Mouse (Mus musculus): ENCODE measurements at regions not wholly inside any gene's neighbourhood (a gene's known extent, or its start where the extent isn't known, plus 50 kb on each side); places are given as distances from the start of the nearest gene placed in this dataset.

GRCm38 (mm10) chrX:13346011-13346631, 65.4 kb downstream of the Ddx3x start:
- Histone ChIP-seq H3K36me3 (ENCODE audit: control insufficient read depth in 1 of 2, insufficient read depth in 2 of 2, low read length in 2 of 2) (peaks cover 0 to 11% of the 10 kb centered on the region in 2 experiments; a peak in 2 of 4 replicates), H3K27ac (ENCODE audit: control insufficient read depth, low read depth, low read length) (peak overlapping the region; percentile 99), H3K27me3 (ENCODE audit: control insufficient read depth in 1 of 2, insufficient read depth in 2 of 2, low read length in 2 of 2) (no peaks in the 10 kb centered on the region), H3K4me1 (ENCODE audit: control insufficient read depth in 1 of 2, insufficient read depth in 2 of 2, low read length in 2 of 2) (peaks cover 1 to 16% of the 10 kb centered on the region in 2 experiments; a peak in 3 of 4 replicates), H3K4me3 (ENCODE audit: control insufficient read depth in 1 of 2, insufficient read depth in 1 of 2, low read depth in 2 of 2, low read length in 2 of 2) (peak overlapping the region; percentile 62 to 84), H3K9ac (ENCODE audit: control insufficient read depth, low read depth, low read length, poor library complexity, severe bottlenecking) (peak overlapping the region; percentile 82), H3K9me3 (replicated peaks; ENCODE audit: insufficient read depth, low read length) (no peaks in the 10 kb centered on the region), H3K79me2 (ENCODE audit: control insufficient read depth, insufficient read depth, low read length, poor library complexity) (no peaks in the 10 kb centered on the region; the same call in 1 of the 2 replicates)
- no peak for TF ChIP-seq ZC3H11A (IDR thresholded peaks at IDR 0.05; ENCODE audit: low read depth, low read length)
- no peak for TF ChIP-seq SIN3A (IDR thresholded peaks at IDR 0.05; ENCODE audit: low read length)
- no peak for TF ChIP-seq UBTF (IDR thresholded peaks at IDR 0.05; ENCODE audit: borderline replicate concordance, insufficient read depth, low read depth, low read length)
- no peak for TF ChIP-seq MAX (IDR thresholded peaks at IDR 0.05; ENCODE audit: low read length)
- no peak for TF ChIP-seq JUND (IDR thresholded peaks at IDR 0.05; ENCODE audit: low read depth, low read length)
- no peak for TF ChIP-seq TBP (IDR thresholded peaks at IDR 0.05; ENCODE audit: low read depth, low read length)
- no peak for DNase-seq (ENCODE audit: low read depth, low spot score)

- Histone ChIP-seq H3K27ac (ENCODE audit: control insufficient read depth, low read depth, low read length) (peak overlapping the region; percentile 99), H3K4me3 (ENCODE audit: control insufficient read depth in 1 of 2, insufficient read depth in 1 of 2, low read depth in 2 of 2, low read length in 2 of 2) (peak overlapping the region; percentile 62 to 84)
These were observed 65.9 kb downstream of the Ddx3x start for GRCm38 (mm10) chrX:13346696-13347026.

More at GRCm38 (mm10) chrX:13346696-13347026, 65.9 kb downstream of the Ddx3x start:
- Histone ChIP-seq H3K9ac (ENCODE audit: control insufficient read depth, low read depth, low read length, poor library complexity, severe bottlenecking) (peak overlapping the region; percentile 82), H3K27me3 (ENCODE audit: control insufficient read depth in 1 of 2, insufficient read depth in 2 of 2, low read length in 2 of 2) (no peaks in the 10 kb centered on the region), H3K36me3 (ENCODE audit: control insufficient read depth in 1 of 2, insufficient read depth in 2 of 2, low read length in 2 of 2) (peaks cover 0 to 11% of the 10 kb centered on the region in 2 experiments; a peak in 2 of 4 replicates), H3K4me1 (ENCODE audit: control insufficient read depth in 1 of 2, insufficient read depth in 2 of 2, low read length in 2 of 2) (peaks cover 1 to 16% of the 10 kb centered on the region in 2 experiments; a peak in 3 of 4 replicates), H3K9me3 (replicated peaks; ENCODE audit: insufficient read depth, low read length) (no peaks in the 10 kb centered on the region), H3K79me2 (ENCODE audit: control insufficient read depth, insufficient read depth, low read length, poor library complexity) (no peaks in the 10 kb centered on the region; the same call in 1 of the 2 replicates)
- no peak for DNase-seq (ENCODE audit: low read depth, low spot score)
- TF ChIP-seq USF1 (IDR thresholded peaks at IDR 0.05; ENCODE audit: low read depth, low read length) (no peak), ELF1 (IDR thresholded peaks at IDR 0.05; ENCODE audit: low read depth, low read length) (no peak), ZNF384 (IDR thresholded peaks at IDR 0.05; ENCODE audit: low read depth, low read length) (no peak), TCF12 (IDR thresholded peaks at IDR 0.05; ENCODE audit: low read depth, low read length) (no peak), SMC3 (IDR thresholded peaks at IDR 0.05; ENCODE audit: low read depth, low read length) (no peak), TAL1 (IDR thresholded peaks at IDR 0.05; ENCODE audit: low read length) (no peak), MXI1 (IDR thresholded peaks at IDR 0.05; ENCODE audit: low read depth, low read length) (no peak), E2F4 (IDR thresholded peaks at IDR 0.05; ENCODE audit: borderline replicate concordance, low read depth, low read length) (no peak; the same call in 1 of the 2 replicates), POLR2A (IDR thresholded peaks at IDR 0.05; ENCODE audit: control insufficient read depth in 1 of 2, insufficient read depth in 1 of 2, low read depth in 1 of 2, low read length in 2 of 2, poor library complexity in 1 of 2) (no peak), CHD1 (IDR thresholded peaks at IDR 0.05; ENCODE audit: low read depth, low read length) (0 out of 2 replicates have a peak, but pooled peaks have one; percentile 22), NELFE (IDR thresholded peaks at IDR 0.05; ENCODE audit: low read depth, low read length) (0 out of 2 replicates have a peak, but pooled peaks have one; percentile 12), BHLHE40 (IDR thresholded peaks at IDR 0.05; ENCODE audit: borderline replicate concordance, low read depth, low read length) (no peak), USF2 (IDR thresholded peaks at IDR 0.05; ENCODE audit: borderline replicate concordance in 1 of 2, insufficient read depth in 1 of 2, low read depth in 1 of 2, low read length in 2 of 2) (no peak), CHD2 (IDR thresholded peaks at IDR 0.05; ENCODE audit: low read length) (peak; percentile 86), ZC3H11A (IDR thresholded peaks at IDR 0.05; ENCODE audit: low read depth, low read length) (no peak), POLR2AphosphoS5 (IDR thresholded peaks at IDR 0.05; ENCODE audit: borderline replicate concordance, low read depth, low read length) (no peak)

All from MEL (cell line).